31 mouse cellular contexts compared by ENCODE assay signal in genomic region chr4:43709869-43710268, GRCm38 (mm10). TPM values are rescaled to one million over a fixed set of nuclear protein-coding genes. Genes with fewer than 3 reads are reported as not detected.
DNase-seq lines count a peak whose midpoint lies in the region; ATAC-seq lines count a peak whose summit lies in the region.
"Had no signal": no experiment of that assay in that cellular context is flagged by ENCODE, and none has a peak within 500 bp of the region (broad histone marks: within the 10 kb centered on the region; RNA-seq: fewer than 3 reads in every experiment).

TSS of gene Olfr71 (minus strand) at chr4:43710255.

- no peak within 1 kb of the TSS for H3K4me3 ChIP-seq in heart, embryonic 13.5 days
- H3K4me3 ChIP-seq in lung, embryonic 16.5 days (ENCODE audit: low read length), result no peak within 1 kb of the TSS
- H3K4me3 ChIP-seq: embryonic facial prominence, embryonic 13.5 days; forebrain, embryonic 13.5 days; hindbrain, embryonic 12.5 days; layer of hippocampus, adult 2 months; limb, embryonic 12.5 days; liver, embryonic 13.5 days; myocyte; neural tube, embryonic 13.5 days had no signal

- no peak for ATAC-seq in heart, embryonic 13.5 days (ENCODE audit: extremely low read depth, insufficient number of reproducible peaks, low FRiP score, low TSS enrichment)
- ATAC-seq in granulocyte monocyte progenitor cell, adult 5-6 weeks (replicated peaks; ENCODE audit: poor library complexity, severe bottlenecking), result peak; percentile 74
- ATAC-seq in lung, embryonic 16.5 days (ENCODE audit: low read depth), result peak; percentile 89
- ATAC-seq: forebrain, embryonic 13.5 days had no signal

- H3K36me3 ChIP-seq in heart, embryonic 13.5 days, result no peaks in the 10 kb centered on the region
- H3K36me3 ChIP-seq in lung, embryonic 16.5 days (ENCODE audit: control insufficient read depth, insufficient read depth, low read length), result no peaks in the 10 kb centered on the region
- H3K36me3 ChIP-seq: embryonic facial prominence, embryonic 13.5 days; hindbrain, embryonic 12.5 days; limb, embryonic 12.5 days; liver, embryonic 13.5 days; neural tube, embryonic 13.5 days had no signal

- H3K27ac ChIP-seq in heart, embryonic 13.5 days (replicated peaks), result peak within 1 kb of the TSS; percentile 70
- H3K27ac ChIP-seq in lung, embryonic 16.5 days (ENCODE audit: low read length), result peak within 1 kb of the TSS; percentile 85
- H3K27ac ChIP-seq: embryonic facial prominence, embryonic 13.5 days; forebrain, embryonic 13.5 days; hindbrain, embryonic 12.5 days; layer of hippocampus, adult 2 months; limb, embryonic 12.5 days; liver, embryonic 13.5 days; neural tube, embryonic 13.5 days had no signal

- H3K4me1 ChIP-seq in heart, embryonic 13.5 days, result peaks cover 20% of the 10 kb centered on the region
- peaks cover 7% of the 10 kb centered on the region for H3K4me1 ChIP-seq in lung, embryonic 16.5 days (replicated peaks; ENCODE audit: control insufficient read depth, insufficient read depth, low read length)
- H3K4me1 ChIP-seq: hindbrain, embryonic 12.5 days; limb, embryonic 12.5 days; liver, embryonic 13.5 days had no signal

- intact Hi-C loops in heart, postnatal 14 days (cut with DNase I), result no loop called here
- intact Hi-C loops in left cerebral cortex, postnatal 14 days (cut with DNase I), result loop anchor here (2.0 kb wide), 1 partner anchor 37 kb away; no protein-coding TSS in a partner anchor

- H3K9me3 ChIP-seq in heart, embryonic 13.5 days, result no peaks in the 10 kb centered on the region
- no peaks in the 10 kb centered on the region for H3K9me3 ChIP-seq in lung, embryonic 16.5 days (ENCODE audit: control insufficient read depth, low read length)
- H3K9me3 ChIP-seq: embryonic facial prominence, embryonic 13.5 days; forebrain, embryonic 13.5 days; hindbrain, embryonic 12.5 days; limb, embryonic 12.5 days; liver, embryonic 13.5 days; neural tube, embryonic 13.5 days had no signal

- 62% methylated on average over 6 of the region's 6 CpGs for WGBS in heart, embryonic 13.5 days
- WGBS in lung, embryonic 16.5 days, result 35% methylated on average over 6 of the region's 6 CpGs

- 0 out of 2 replicates have a peak, but pooled peaks cover 13% of the 10 kb centered on the region for H3K27me3 ChIP-seq in heart, embryonic 13.5 days (replicated peaks)
- no peaks in the 10 kb centered on the region for H3K27me3 ChIP-seq in lung, embryonic 16.5 days (ENCODE audit: control insufficient read depth, insufficient read depth, low read depth, low read length)
- H3K27me3 ChIP-seq: embryonic facial prominence, embryonic 13.5 days; forebrain, embryonic 13.5 days; hindbrain, embryonic 12.5 days; neural tube, embryonic 13.5 days had no signal

- H3K4me2 ChIP-seq in heart, embryonic 13.5 days, result no peak within 1 kb of the TSS
- no peak within 1 kb of the TSS for H3K4me2 ChIP-seq in lung, embryonic 16.5 days (ENCODE audit: low read depth, low read length)
- H3K4me2 ChIP-seq: embryonic facial prominence, embryonic 13.5 days; forebrain, embryonic 13.5 days; hindbrain, embryonic 12.5 days; limb, embryonic 12.5 days; liver, embryonic 13.5 days; neural tube, embryonic 13.5 days had no signal

- DNase-seq in heart, postnatal 14 days, result no peak
- peak; percentile 52 to 88 for DNase-seq in lung, postnatal 4 days
- DNase-seq in left cerebral cortex, postnatal 14 days (ENCODE audit: low spot score in 2 of 2), result no peak
- DNase-seq in liver, result no peak
- DNase-seq in frontal cortex, adult 2 months (ENCODE audit: extremely low spot score in 1 of 2, low spot score in 1 of 2), result no peak
- DNase-seq: cerebellum, adult 2 months; cerebellum, postnatal 25 days; embryo, embryonic 11 days; heart, adult 11 months; kidney, postnatal 14 days; liver, embryonic 13.5 days; midbrain, embryonic 14.5 days; retina, postnatal 1 day; right cerebral cortex, postnatal 25 days; spleen, adult 18-20 months had no signal

- H3K9ac ChIP-seq in heart, embryonic 13.5 days, result no peak within 1 kb of the TSS
- no peak within 1 kb of the TSS for H3K9ac ChIP-seq in lung, embryonic 16.5 days (ENCODE audit: low read length)
- H3K9ac ChIP-seq: embryonic facial prominence, embryonic 13.5 days; forebrain, embryonic 13.5 days; hindbrain, embryonic 12.5 days; limb, embryonic 12.5 days; liver, embryonic 13.5 days; neural tube, embryonic 13.5 days had no signal

RNA-seq across cellular contexts. Expression of gene Olfr71, which starts in this region (rescaled TPM):
- not detected in 2 replicates for polyA plus RNA-seq in heart, embryonic 13.5 days (2015; fragmentation: Nextera tagmentation; extraction: Ambion mirVana)
- total RNA-seq in heart, postnatal 14 days (2021), result not detected
- total RNA-seq in granulocyte monocyte progenitor cell, adult 5-6 weeks (2014; fragmentation: Nextera tagmentation), result not detected in 2 replicates
- total RNA-seq in granulocyte monocyte progenitor cell, adult 5-6 weeks (2017), result not detected in 2 replicates
- 0.08 and 0.16 TPM in 2 replicates for polyA plus RNA-seq in lung, embryonic 16.5 days (2015; fragmentation: Nextera tagmentation; extraction: Ambion mirVana)
- not detected for total RNA-seq in left cerebral cortex, postnatal 14 days (2021)
- polyA plus RNA-seq in frontal cortex, adult 2 months (2012; rRNA removed), result not detected in 2 replicates
- total RNA-seq: gastrocnemius, adult 8-10 months; heart, postnatal 25 days; layer of hippocampus, adult 2 months; layer of hippocampus, postnatal 25 days; left cerebral cortex, postnatal 10 days had no signal
- polyA plus RNA-seq: cerebellum, adult 2 months; embryonic facial prominence, embryonic 13.5 days; forebrain, embryonic 13.5 days; heart, embryonic 11.5 days; hindbrain, embryonic 12.5 days; limb, embryonic 12.5 days; liver, embryonic 13.5 days; midbrain, embryonic 14.5 days; myocyte; thymus, postnatal 0 days had no signal

Comparison
In these comparisons a context has a peak if more than half of its experiments do, and no peak if none do; other contexts are left out.
1. Peak in ATAC-seq in granulocyte monocyte progenitor cell, adult 5-6 weeks; RNA of the gene not detected or under 1 TPM.
2. Peak in ATAC-seq and H3K27ac ChIP-seq in lung, embryonic 16.5 days; RNA of the gene not detected or under 1 TPM.
3. DNase-seq: peak in lung, postnatal 4 days (2 of 2); none in heart, postnatal 14 days (0 of 2), left cerebral cortex, postnatal 14 days (0 of 2), liver (single experiment) and frontal cortex, adult 2 months (0 of 2).